Mouse (Mus musculus) forebrain, embryonic 11.5 days (tissue): Measurements from ENCODE around the gene Clcn6. TPM values are rescaled to one million over a fixed set of nuclear protein-coding genes. Genes with fewer than 3 reads are reported as not detected.
"Not testable (repeated sequence)": the region's sequence is repeated elsewhere in the genome, so short reads cannot be mapped to it uniquely, and the experiment has no call there.

ENCODE experiments used
- ATAC-seq: fragments of 200-750 bp; cut with Nextera tagmentation; replicated peaks from 2 replicates; pipeline ENCODE4 v1.8.0; 2017; ENCODE audit warnings: moderate TSS enrichment; ENCODE audit not compliant: low FRiP score
- DNase-seq: peaks from one replicate; pipeline ENCODE4 v3.0.0-alpha.2; 2017; ENCODE audit warnings: low spot score
- H3K27ac ChIP-seq: fragments of 300-500 bp; sonication (generic); 2 replicates; pipeline ENCODE4 v1.5.1; 2014; ENCODE audit warnings: low read depth, low read length
- H3K27me3 ChIP-seq: fragments of 300-500 bp; sonication (generic); 2 replicates; pipeline ENCODE4 v1.6.1; 2014; ENCODE audit warnings: mild to moderate bottlenecking, low read length, mixed read lengths; ENCODE audit not compliant: control insufficient read depth, insufficient read depth
- H3K36me3 ChIP-seq: fragments of 300-500 bp; sonication (generic); 2 replicates; pipeline ENCODE4 v1.6.1; 2014; ENCODE audit warnings: mild to moderate bottlenecking, low read length, moderate library complexity, mixed read lengths; ENCODE audit not compliant: control insufficient read depth, insufficient read depth
- H3K4me1 ChIP-seq: fragments of 300-500 bp; sonication (generic); replicated peaks from 2 replicates; pipeline ENCODE4 v1.6.1; 2014; ENCODE audit warnings: low read length, mixed read lengths; ENCODE audit not compliant: control insufficient read depth, insufficient read depth
- H3K4me2 ChIP-seq: fragments of 300-500 bp; sonication (generic); 2 replicates; pipeline ENCODE4 v1.6.1; 2014; ENCODE audit warnings: low read depth, mild to moderate bottlenecking, low read length, moderate library complexity, mixed read lengths; ENCODE audit not compliant: severe bottlenecking
- H3K4me3 ChIP-seq: fragments of 300-500 bp; sonication (generic); 2 replicates; pipeline ENCODE4 v1.5.1; 2014; ENCODE audit warnings: low read depth, low read length
- H3K9ac ChIP-seq: fragments of 300-500 bp; sonication (generic); 2 replicates; pipeline ENCODE4 v1.6.1; 2014; ENCODE audit warnings: low read length
- H3K9me3 ChIP-seq: fragments of 300-500 bp; sonication (generic); 2 replicates; pipeline ENCODE4 v1.6.1; 2016; ENCODE audit warnings: low read length, mixed read lengths; ENCODE audit not compliant: control insufficient read depth
- WGBS: fragments of 180-500 bp; shearing (Covaris S2); extraction: QIAGEN DNeasy Blood & Tissue Kit; methylation state at CpG from one replicate; pipeline ENCODE4 v1.1.7; 2014; 5-methylcytosine and 5-hydroxymethylcytosine counted together
- polyA plus RNA-seq: library from polyadenylated mRNA; unstranded; fragments of >200 nt; fragmentation: Nextera tagmentation; extraction: Ambion mirVana; gene quantifications from 2 replicates; pipeline ENCODE4 v1.2.1, GENCODE M21; 2014

Gene Clcn6
- polyA plus RNA-seq, 1 experiment from 2014 or later: 14.6 TPM

DNA sequence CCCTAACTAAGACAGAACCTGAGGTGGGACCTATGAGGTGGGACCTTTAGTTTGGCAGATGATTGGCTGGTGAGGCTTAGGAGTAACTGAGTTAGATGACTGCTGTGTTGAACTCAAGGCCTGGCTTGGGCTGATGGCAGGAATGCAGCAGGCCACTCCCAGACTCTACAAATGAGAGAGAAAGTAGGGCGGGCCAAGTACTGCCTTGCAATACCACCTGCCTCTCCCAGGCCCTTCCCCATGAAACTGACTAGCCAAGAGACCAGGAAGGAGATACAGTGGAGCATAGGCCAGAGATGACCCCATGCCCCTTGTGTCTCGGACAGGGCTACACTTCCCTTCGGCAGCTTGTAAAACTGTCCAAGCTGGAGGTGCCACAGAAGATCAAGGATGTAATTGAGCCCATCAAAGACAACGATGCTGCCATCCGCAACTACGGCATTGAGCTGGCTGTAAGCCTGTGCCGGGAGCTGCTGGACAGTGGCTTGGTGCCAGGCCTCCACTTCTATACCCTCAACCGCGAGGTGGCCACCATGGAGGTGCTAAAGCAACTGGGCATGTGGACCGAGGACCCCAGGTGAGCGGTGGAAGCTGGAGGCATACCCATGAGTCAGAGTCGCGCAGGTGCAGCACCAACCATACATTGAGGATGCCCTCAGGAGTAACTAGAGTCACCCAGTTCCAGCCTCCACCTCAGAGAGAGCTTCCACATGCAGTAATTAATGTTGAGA, 12.6 kb upstream of the Clcn6 start:
- no peak overlapping the region for H3K9ac ChIP-seq
- no peaks in the 10 kb centered on the region for H3K9me3 ChIP-seq
- no peak overlapping the region for H3K4me3 ChIP-seq
- no peaks in the 10 kb centered on the region for H3K4me1 ChIP-seq
- ATAC-seq (no peak; the same call in 1 of the 2 replicates), DNase-seq (no peak)
- no peak overlapping the region for H3K4me2 ChIP-seq
- H3K36me3 ChIP-seq: peaks cover 6% of the 10 kb centered on the region; the same call in 1 of the 2 replicates
- H3K27ac ChIP-seq: no peak overlapping the region
- WGBS: 94% methylated on average over 13 of the region's 13 CpGs
- H3K27me3 ChIP-seq: no peaks in the 10 kb centered on the region

DNA sequence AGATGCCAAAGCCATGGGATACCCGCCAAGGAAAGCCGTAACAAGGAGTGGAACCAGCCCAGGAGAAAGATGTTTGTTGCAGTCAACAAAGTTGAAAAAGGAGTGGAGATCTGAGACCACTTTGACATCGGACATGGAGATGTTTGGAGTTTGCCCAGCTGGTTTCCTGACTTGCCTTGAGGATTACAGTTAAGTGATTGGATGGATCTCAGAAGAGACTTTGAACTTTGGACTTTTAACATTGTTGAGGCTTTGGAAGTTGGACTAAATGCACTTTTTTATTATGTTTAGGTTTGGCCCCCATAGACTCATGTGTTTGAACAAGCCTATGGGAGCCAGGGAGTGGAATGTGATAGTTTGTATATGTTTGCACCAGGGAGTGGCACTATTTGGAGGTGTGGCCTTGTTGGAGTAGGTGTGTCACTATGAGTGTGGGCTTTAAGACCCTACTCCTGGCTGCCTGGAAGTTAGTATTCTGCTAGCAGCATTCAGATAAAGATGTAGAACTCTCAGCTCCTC, 11.8 kb upstream of the Clcn6 start:
- WGBS: 96% methylated on average over 3 of the region's 3 CpGs
- DNase-seq, ATAC-seq, H3K9me3 ChIP-seq, H3K9ac ChIP-seq, H3K27ac ChIP-seq, H3K27me3 ChIP-seq, H3K4me3 ChIP-seq, H3K36me3 ChIP-seq, H3K4me1 ChIP-seq, H3K4me2 ChIP-seq: not testable (repeated sequence)

DNA sequence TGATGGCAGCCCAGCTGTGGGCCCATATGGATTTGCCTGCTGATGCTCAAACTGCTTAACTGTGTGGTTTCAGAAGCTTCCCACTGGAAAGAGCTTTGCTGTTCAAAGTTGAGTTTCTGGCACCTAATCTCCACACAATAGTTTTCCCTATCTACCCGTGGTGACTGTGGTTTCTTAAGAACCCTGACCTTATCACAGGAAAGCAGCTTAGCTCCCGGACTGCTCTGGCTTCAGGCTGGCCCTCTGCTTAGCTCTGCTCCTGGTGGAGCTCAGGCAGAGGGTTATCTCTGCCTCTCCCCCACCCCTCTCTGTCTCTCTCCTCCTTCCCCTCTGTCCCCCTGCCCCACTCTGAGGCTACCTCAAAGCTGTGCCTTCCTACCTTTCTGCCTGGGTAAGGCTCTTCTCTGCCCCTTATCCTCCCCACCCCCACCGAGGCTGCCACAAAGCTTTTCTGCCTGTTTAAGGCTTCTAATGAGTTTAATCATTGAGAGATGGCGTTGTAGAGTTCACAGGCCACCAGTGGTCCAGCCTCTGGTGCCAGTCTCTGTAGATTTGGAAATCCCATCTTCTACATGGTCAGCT, 7.9 kb upstream of the Clcn6 start:
- H3K36me3 ChIP-seq: no peaks in the 10 kb centered on the region; the same call in 1 of the 2 replicates
- H3K9ac ChIP-seq: no peak overlapping the region
- no peaks in the 10 kb centered on the region for H3K9me3 ChIP-seq
- no peak for ATAC-seq
- no peak overlapping the region for H3K4me3 ChIP-seq
- H3K27me3 ChIP-seq: no peaks in the 10 kb centered on the region
- H3K4me2 ChIP-seq: no peak overlapping the region
- H3K4me1 ChIP-seq: no peaks in the 10 kb centered on the region; the same call in 1 of the 2 replicates
- H3K27ac ChIP-seq: no peak overlapping the region
- DNase-seq: no peak
- WGBS: 48% methylated on average over 4 of the region's 4 CpGs

DNA sequence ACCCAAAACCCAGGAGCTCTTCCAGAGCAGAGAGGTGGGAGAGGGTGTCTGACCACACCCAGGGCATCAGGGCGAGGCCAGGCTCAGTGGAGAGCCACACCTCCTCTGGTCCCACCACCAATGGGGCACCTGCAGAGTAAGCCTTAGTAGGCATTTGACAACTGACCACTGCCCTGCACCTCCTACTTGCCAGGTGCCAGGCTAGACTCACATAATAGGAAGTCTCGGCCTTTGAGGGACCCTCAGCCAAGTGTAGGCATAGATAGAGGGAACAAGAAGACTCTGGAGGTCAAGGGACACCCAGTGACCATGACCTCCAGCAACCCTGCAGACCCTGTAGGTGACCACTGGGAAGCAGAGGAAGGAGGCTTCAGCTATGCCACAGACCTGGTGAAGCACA, 5.5 kb upstream of the Clcn6 start:
- Histone ChIP-seq H3K36me3 (no peaks in the 10 kb centered on the region; the same call in 1 of the 2 replicates), H3K4me1 (peaks cover 8% of the 10 kb centered on the region), H3K27me3 (no peaks in the 10 kb centered on the region), H3K4me3 (no peak overlapping the region), H3K9ac (no peak overlapping the region), H3K27ac (no peak overlapping the region), H3K9me3 (no peaks in the 10 kb centered on the region), H3K4me2 (no peak overlapping the region)
- ATAC-seq: no peak
- no peak for DNase-seq
- 84% methylated on average over 2 of the region's 2 CpGs for WGBS

DNA sequence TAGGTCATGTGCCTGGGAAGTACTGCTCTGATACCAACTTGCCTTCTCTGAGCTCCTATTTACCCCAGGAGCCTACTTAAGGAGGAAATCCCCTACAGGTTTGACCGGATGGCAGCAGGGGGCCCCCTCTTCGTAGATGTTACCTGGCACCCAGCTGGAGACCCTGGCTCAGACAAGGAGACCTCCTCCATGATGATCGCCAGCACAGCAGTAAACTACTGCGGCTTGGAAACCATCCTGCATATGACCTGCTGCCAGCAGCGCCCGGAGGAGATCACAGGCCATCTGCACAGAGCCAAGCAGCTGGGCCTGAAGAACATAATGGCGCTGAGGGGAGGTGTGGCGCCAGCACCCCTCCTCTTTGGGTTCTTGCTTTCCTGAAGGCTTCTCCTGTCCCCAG, 4.7 kb upstream of the Clcn6 start:
- H3K4me2 ChIP-seq, H3K4me1 ChIP-seq, ATAC-seq, DNase-seq, H3K36me3 ChIP-seq, H3K4me3 ChIP-seq, H3K9me3 ChIP-seq, H3K9ac ChIP-seq, H3K27ac ChIP-seq, H3K27me3 ChIP-seq: not testable (repeated sequence)
- WGBS: 85% methylated on average over 7 of the region's 8 CpGs

DNA sequence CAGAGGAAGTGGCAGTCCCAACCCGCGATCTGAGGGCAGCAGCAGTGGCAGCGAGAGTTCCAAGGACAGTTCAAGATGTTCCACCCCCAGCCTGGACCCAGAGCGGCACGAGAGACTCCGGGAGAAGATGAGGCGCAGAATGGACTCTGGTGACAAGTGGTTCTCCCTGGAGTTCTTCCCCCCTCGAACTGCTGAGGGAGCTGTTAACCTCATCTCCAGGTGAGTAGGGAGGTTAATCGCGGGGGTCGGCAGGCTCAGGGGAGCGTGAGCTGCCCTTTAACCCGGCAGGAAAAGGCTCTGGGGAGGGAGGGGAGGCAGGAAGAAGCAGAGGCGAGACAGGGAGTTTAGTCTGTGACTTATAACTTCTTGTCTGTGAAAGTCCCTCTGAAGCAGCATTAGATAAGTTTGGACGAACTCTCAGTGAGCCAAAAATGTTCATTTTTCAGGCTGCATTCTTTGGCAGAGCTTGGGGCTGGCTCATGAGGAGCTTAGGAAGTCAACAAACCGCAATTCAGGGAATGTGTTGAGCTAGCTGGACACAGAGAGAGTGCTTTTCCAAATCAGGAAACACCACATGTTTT, 3.1 kb upstream of the Clcn6 start:
- H3K27me3 ChIP-seq: no peaks in the 10 kb centered on the region
- H3K27ac ChIP-seq: peak overlapping the region; percentile 70
- H3K4me1 ChIP-seq: peaks cover 13% of the 10 kb centered on the region
- ATAC-seq (no peak), DNase-seq (no peak)
- no peaks in the 10 kb centered on the region for H3K9me3 ChIP-seq
- 4% methylated on average over 16 of the region's 16 CpGs for whole genome bisulfite sequencing
- H3K4me2 ChIP-seq: peak overlapping the region; percentile 52
- peak overlapping the region; percentile 64 for H3K9ac ChIP-seq
- H3K36me3 ChIP-seq: no peaks in the 10 kb centered on the region; the same call in 1 of the 2 replicates
- peak overlapping the region; percentile 40 for H3K4me3 ChIP-seq

DNA sequence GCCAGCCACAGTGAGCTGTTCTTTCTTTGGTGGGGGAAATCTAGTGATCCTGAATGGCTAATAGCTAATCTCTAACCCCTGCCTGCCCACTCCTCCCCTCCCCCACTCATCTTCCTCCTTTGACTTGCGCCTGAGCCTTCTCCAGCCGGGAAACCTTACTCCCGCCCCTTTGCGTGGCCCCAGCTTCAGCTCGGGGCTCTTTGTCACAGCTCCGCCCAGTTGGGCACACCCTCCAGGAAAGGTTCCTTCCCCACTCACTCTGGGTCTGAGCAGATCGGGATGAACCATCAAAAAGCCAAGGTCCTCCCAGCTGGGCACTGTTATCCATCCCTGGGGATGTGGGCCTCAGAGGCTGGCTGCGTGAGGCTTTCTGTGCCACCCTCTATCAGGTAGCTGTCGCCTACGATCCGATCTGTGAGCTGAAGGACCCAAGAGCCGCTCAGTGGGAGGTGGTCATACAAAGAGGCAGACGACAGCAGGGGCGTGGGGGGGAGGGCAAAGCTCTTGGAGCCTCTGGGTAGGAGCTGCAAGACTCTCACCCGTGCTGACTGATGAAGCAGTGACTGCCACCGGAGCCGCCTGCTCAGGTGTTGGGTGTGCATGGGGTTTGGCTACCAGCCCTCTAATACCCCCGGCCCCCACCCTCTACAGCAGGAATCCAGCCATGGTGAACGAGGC, 2.5 kb upstream of the Clcn6 start:
- under 1% methylated on average over 19 of the region's 19 CpGs for WGBS
- Histone ChIP-seq H3K4me3 (peak overlapping the region; percentile 40), H3K9ac (peak overlapping the region; percentile 64), H3K9me3 (no peaks in the 10 kb centered on the region), H3K36me3 (no peaks in the 10 kb centered on the region; the same call in 1 of the 2 replicates), H3K4me1 (peaks cover 13% of the 10 kb centered on the region), H3K4me2 (peak overlapping the region; percentile 52), H3K27me3 (no peaks in the 10 kb centered on the region), H3K27ac (peak overlapping the region; percentile 70)
- peak; percentile 45 for ATAC-seq
- peak; percentile 84 for DNase-seq

DNA sequence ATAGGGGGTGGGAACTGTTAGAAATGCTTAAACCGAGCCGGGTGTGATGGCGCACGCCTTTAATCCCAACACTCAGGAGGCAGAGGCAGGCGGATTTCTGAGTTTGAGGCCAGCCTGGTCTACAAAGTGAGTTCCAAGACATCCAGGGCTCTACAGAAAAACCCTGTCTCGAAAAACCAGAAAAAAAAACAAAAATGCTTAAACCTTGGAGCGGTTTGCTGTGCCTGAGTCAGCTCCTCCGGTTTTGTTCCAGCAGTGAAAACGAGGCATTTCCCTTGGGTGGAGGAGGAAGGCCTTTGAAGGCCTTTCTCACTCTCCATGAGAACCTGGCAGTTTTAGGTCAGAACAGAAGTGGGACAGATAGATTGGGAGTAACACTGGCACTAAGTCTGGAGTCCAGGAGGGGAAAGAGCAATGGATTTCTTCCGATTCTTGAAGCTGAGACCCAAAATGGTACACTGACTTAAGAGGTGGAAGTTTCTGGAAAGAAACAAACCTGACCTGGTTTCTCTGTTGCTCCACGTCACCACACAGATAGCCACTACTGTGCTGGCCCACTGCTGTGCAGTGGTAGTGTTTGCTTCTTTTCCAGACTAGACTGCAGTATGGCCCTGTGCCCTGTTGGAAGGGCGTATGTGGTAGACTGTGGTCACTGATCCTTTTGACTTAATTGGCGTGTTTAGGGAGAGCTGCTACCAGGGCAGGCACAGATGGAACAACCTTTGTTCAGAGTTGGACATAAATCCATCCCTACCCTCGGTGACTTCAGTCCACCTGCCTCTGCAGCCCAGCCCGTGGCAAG, 1.6 kb upstream of the Clcn6 start:
- H3K4me3 ChIP-seq: peak overlapping the region; percentile 89
- no peak for DNase-seq
- H3K36me3 ChIP-seq: no peaks in the 10 kb centered on the region; the same call in 1 of the 2 replicates
- H3K4me2 ChIP-seq: peak overlapping the region; percentile 67; the same call in 1 of the 2 replicates
- 67% methylated on average over 15 of the region's 15 CpGs for WGBS
- no peaks in the 10 kb centered on the region for H3K9me3 ChIP-seq
- H3K9ac ChIP-seq: peak overlapping the region; percentile 64
- H3K27me3 ChIP-seq: no peaks in the 10 kb centered on the region
- ATAC-seq: no peak
- peak overlapping the region; percentile 70 for H3K27ac ChIP-seq
- peaks cover 13% of the 10 kb centered on the region for H3K4me1 ChIP-seq
